Mouse (Mus musculus): Measurements from ENCODE around the gene Nav2.
A peak's percentile ranks its signal among the peaks of the same experiment; 100 is the strongest.

Nav2 gene

DNA sequence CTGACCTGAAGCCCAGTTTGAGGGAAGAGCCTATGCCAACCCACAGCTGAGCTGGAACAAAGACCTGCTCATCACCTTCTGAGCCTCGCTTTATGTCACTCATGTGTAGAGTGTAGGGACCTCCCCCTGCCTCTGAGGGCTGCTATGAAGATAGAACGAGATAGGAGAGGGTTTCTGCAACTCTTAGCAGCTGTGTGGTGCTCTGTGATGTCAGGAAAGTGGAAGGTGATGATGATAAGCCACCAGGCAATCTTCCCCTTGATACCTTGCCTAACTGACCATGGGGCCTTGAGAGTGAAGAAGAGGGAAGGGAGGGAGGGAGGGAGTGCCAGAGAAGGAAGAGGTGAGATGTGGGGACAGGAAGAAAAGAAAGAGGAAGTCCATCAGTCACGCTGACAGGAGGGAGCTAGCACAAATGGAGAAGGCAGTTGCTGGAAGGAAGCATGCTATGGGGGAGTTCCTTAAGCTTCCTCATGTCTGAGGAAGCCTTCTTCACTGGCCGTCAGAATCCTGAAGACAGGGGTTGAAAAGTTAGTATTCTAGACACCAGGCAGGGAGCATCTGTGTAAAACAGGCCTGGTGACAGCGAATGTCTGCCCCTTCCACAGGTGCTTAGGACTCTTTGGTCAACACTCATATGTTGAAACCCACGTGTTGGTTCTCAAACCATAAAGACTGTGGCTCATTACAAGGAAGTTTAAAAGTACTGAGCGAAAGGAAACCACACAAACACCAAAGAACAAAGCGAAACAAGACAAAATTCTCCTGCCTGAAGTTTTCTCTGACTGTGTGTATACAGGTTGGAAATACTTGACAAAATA is at the start of gene Nav2:
TSS of gene Nav2 (plus strand) at position 196 of the 821 bp plus-strand sequence.
- peak; percentile 43 for DNase-seq

DNA sequence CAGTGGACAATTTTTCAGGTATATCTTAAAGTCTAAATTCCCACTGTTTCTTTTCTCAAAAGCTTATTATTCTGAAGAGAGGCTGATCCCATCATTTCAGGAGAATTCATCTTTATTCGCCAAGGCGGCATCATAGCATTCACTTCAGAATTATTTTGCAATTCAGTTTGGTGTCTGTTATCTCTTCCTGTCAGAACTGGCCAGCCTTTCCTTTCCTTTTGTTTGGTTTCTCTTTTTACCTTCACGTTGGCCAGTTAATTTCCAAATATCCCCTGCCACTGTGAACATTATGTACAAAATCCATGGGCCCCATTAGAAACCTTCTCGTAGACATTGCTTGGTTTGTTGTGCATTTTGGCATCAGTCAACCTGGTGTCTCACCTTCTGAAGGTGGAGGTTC is 49.2 kb upstream of the Nav2 start:
- no peak for DNase-seq

DNA sequence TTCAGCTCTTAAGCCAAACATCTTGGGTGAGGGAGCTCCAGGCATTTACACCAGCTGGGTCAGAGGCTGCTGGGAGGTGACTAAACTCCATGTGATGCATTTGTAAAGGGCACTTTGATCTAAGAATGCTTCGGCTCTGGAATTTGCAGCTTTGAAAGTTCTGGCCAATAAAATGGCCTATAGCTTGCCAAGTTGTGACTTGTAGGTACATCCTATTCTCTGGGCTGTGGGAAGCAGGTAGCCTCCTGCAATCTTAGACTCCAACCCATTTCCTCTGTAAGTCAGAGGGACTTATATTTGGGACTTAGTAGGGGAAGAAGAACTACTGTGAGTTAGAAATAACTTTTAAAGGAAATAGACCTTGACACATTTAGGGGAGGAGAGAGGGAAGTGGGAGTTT is 47.6 kb upstream of the Nav2 start:
- DNase-seq = no peak

DNA sequence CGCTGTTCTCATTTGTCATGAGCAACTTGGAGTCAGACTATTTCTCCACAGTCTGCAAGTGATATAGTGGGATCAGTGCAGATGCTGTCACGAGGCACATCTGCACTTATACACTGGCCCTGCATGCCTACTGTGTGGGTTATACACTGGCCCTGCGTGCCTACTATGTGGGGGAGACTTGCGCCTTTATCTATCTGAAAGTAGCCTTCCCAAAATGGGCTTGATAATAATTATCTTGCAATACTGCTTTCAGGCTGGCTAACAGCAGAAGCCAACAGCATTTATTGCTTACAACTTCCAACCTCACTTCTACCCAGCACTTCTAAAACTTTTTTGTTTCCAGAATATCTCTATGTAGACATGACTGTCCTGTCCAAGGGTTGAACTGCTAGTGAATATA is 46.7 kb upstream of the Nav2 start:
- DNase-seq = no peak

DNA sequence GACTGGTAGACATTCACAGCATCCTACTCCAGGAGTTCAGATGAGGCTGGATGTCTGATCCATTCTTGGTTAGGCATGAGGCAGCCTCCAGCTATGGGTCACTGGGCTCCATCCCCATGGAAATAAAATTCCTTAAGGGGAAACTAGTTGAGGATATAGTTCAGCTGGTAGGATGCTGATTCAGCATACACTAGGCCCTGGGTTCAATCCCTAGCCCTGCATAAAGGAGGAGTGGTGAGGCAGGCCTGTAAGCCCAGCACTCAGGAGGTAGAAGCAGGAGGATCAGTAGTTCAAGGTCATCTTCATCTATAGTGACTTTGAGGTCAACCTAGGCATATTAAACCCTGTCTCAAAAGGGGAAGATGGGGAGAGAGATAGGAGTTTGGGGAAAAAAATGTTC is 44.3 kb upstream of the Nav2 start:
- DNase-seq = no peak

DNA sequence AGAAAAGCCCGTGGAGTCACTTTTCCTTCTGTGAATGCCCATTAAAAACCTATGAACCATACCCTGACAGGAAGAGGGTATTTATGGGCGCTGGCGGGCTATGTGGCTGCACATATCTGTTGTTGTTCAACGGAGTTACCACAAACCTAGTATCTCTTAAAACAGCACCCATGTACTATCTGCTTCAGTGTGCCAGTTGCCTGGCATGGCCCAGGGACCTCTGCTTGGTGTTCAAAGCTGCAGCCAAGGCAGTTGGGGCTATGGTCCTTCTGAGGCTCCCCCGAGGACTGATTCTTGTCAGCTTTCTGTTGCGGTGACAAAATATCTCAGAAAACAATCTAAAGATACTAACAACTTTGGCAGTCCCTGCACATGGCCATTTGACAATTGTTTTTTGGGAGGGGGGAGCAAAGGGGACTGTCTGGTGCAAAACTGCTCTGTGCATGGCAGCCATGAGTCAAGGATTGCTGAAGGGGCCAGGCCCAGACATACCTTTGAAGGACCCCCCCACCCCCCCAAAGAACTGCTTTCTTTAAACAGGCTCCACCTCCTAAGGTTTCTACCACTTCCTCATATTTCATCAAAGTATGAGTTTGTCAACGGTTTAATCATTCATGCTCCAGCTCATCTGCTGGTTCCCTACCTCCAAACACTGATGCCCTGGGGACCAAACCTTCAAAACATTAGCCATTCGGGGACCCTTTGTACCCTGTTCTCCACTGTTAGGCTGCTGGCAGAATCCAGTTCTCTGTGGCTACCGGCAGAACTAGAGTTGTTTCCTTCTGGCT is 43.7 kb upstream of the Nav2 start:
- no peak for DNase-seq

DNA sequence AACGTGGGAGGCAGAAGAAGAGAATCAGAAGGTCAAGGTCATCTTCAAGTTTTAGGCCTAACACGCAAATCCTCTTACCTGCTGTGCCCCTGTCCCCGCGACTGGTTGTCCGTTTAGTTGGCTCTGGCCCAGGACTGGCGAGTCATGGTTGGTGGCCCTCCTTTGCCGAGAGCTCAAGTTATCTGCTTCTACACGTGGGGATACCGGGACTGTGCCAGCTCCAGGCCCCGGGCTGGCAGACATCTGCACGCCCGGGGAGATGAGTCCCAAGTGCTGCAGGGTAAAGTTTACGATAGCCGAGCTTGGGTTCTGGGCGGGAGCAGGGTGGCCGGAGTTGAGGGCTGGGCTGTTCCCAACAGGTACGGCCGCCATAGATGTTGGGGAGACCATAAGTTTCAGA is 40.9 kb upstream of the Nav2 start:
- no peak for DNase-seq

DNA sequence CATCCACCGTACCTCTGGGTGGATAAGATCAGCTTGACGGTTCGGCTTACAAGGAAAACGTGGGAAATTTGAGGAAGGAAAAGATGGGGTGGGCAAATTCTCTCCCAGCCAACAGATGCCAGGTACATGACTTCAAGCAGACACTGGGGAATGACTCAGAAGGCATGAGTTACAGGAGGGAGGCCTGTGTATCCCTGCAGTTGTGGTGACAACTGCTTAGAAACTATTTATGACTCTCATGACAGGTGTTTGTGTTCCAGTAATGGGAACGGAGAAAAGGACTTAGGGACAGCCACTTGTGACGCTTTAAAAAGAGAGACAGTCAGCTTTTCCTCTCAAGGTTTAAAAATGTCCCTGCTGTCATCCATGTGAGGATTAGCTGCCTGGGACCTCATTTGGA is 38.4 kb upstream of the Nav2 start:
- no peak for DNase-seq

DNA sequence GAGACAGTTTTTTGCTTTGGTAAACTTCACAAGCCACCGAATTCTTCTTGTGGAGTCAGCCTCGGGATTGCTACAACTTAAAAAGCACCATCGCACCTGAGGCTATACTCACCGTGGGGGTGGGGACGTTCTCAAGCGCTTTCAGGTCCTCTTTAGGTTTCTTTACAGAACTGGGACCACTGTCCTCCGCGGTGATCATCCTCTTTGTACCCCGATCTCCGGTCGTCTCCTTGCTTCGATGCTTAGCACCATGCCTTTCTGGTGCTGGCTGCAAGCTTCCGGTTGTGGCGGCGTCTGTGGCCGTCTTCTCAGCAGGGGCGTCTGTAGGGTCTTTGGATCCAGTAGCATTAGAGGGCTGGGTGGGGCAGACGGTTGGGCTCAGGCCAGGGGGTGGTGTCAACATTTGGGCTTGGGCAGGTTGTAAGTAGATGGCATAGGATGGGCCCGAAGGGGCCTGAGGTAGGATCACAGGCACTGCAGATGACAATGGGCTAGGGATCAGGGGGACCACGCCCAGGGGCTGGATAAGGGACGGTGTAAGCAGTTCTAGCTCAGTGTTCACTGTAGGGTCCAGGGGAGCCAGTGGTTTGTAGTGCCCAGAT is 37.8 kb upstream of the Nav2 start:
- no peak for DNase-seq

DNA sequence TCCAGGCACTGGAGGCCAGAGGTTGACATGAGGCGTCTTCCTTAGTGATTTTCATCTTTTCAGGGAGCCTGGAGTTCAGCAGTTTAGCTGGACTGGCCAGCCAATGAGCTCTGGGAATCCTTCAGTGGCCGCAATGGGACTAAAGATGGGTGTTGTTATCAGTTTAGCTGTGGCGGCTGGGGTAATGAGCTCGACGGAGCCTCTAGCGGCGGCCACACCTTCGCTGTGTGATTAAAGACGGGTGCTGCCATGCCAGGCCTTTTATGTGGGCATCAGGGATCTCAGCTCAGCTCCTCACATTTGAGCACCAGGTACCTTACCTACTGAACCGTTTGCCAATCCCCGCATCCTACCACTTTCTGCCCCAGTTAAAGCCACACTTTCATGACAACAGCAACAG is 37.2 kb upstream of the Nav2 start:
- no peak for DNase-seq

DNA sequence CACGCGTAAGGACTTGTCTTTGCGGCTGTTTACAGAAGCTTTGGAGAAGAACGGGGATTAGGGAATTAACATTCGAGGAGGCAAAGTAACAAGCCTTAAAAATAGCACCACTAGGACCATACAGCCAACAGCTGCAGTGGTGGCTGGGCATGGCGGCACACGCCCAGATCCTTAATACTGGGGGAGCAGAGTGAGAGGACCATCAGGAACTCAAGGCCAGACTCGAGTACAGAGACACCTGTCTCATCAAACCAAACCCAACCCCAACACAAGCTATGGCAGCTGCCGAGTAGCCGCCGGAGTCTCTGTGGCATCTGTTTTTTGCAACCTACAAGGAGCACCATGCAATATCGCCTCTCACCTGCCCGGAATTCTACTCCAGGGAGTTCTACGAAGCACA is 33.4 kb upstream of the Nav2 start:
- no peak for DNase-seq

DNA sequence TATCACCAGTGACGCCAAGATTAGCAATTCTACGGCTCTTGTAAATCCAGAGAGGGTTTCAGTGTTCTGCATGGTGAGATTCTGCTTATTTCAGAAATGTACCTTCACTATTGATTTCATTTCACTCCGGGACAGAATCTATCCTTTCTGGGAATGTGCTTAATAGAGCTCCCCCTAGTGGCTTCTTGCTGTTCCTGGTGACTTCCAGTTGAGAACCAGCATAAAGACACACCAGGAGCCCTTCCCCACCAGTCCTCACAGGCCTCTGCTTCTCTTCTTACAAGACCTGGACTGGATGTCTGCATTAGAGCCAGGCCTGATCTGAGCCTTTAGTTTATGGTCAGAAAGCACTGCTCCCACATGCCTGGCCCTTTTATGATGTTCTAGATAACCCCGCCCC is 32.0 kb upstream of the Nav2 start:
- peak; percentile 59 for DNase-seq

DNA sequence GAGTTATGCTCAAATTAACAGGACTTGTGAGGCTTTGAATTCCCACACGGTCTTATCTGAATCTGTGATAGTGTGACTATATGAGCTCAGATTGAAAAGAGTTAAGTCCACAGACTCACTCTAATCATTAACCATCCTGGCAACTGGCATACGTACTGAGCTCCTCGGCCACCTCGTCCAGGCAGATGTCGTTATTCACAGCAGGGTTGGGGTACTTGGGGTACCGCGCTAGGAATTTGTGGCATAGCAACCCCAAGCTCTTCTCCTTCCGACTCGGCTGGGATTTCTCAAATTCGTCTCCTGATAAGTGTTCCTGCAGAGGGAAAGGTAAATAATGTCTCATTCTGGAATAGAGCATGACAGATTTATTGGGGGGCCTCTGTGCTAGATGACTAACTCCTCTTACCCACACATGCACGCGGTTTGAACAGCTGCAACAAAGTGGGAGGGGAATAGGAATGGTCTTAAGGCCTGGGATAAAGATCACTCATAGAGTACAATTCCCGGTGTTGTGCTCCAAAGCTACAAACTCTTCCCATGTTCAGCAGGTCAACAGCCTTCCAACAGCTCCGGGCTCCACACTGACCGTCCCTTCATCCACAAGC is 30.6 kb upstream of the Nav2 start:
- DNase-seq = no peak

DNA sequence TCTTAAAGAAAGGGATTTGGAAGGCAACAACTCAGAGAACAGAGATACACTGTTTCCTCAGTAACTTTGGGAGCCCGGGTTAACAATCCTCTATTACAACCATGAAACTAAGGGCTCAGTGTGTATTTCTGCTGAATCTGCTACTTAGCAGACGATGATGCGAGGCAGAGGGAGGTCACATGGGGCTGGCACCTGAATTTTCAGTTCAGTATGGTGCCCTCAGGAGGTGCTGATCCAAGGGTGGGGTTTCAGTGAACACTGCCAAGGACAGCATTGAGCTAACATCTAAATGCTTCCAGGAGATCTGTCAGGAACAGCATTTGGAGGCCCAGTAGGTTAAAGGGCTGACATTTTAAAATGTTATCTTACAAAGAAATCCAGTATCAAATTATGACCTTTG is 28.9 kb upstream of the Nav2 start:
- no peak for DNase-seq

DNA sequence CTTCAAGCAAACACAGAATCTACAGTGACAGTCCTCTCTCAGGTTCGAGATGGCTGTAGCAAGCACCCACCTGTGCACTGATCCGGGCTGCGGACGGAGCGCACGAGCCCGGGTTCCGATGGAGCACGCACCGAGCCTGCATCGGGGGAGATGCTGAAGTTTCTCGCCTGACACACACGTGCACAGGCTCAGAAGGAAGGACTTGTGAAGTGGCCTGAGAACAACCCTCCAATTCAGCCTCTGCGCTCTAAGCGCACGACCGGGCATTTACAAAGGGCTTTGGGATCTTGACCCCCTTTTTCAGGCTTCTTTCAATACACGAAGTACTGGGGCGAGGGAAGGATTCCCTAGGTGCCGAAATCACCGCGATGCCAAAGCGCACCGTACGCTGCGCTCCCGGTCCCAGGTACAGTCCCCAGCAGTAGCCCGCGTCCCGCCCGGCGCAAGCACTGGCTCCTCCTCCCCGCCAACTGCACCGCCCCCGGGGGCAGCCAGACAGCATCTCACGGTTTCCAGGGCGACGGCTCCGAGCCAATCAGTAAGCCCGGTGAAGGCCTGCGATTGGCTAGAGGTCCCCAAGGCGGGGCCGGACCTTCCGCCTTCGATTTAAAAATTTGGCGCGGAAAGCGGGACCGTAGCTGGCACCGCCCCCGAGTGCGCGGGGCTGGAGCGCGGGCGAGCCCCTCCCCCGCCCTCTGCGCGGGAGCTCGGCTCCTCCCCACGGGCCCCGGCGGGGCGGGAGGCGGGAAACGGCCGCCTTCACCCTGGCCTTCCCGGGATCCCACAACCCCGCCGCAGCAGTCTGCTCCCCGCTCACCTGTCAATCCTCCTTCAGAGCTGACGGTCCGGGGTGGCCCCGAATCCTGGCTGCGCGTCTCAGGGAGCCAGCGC is 27.7 kb upstream of the Nav2 start:
- peak; percentile 96 for DNase-seq

DNA sequence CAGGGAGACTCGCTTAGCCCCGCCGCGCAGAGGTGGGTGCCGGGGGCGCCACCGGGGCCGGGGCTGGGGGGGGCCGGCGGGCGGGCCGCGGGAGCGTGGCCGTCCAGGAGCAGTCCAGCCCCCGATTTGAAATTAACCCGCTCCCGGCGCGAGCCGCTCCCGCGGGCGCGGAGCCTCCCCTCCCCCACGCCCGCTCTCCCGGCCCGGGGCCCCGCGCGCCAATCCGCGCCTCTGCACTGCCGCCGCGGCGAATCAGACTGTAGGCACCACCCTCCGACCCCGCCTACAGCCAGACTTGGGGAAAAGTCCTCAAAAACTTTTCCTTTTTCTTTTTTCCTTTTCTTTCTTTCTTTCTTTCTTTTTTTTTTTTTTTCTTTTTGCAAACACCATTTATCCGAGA is 27.0 kb upstream of the Nav2 start, which contains the start of gene E2f8:
TSS of gene E2f8 (minus strand) at position 111 of the 400 bp plus-strand sequence.
- no peak for DNase-seq

DNA sequence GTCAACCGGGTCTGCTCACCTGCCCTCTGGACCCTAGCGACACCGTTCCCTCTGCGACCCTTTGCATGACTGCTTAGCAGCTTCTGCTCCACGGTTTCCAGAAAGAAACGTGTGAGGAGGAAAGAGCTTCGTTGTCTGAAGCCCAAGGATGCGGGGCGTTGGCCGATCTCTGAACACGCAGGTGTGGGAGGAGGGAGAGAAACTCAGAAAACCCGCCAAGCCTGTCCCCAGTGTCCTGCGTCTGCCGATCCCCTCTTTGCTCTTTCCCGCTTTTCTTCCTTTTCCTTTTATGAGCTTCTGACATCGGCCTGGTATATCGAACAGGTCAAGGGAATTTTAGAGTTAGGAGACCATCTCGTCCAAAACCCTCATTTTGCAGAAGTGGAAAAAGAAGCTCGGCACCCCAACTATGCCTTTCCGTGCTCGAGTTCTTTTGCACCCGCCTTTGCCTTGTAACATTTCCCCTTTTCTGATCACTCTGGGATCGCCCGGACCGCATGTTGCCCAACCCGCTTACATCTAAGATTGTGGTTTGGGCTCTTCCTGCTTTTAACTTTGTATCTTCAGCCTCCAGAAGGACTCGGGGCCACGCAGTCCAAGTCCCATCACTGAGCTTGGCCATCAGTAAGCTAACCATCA is 26.4 kb upstream of the Nav2 start:
- DNase-seq = no peak

DNA sequence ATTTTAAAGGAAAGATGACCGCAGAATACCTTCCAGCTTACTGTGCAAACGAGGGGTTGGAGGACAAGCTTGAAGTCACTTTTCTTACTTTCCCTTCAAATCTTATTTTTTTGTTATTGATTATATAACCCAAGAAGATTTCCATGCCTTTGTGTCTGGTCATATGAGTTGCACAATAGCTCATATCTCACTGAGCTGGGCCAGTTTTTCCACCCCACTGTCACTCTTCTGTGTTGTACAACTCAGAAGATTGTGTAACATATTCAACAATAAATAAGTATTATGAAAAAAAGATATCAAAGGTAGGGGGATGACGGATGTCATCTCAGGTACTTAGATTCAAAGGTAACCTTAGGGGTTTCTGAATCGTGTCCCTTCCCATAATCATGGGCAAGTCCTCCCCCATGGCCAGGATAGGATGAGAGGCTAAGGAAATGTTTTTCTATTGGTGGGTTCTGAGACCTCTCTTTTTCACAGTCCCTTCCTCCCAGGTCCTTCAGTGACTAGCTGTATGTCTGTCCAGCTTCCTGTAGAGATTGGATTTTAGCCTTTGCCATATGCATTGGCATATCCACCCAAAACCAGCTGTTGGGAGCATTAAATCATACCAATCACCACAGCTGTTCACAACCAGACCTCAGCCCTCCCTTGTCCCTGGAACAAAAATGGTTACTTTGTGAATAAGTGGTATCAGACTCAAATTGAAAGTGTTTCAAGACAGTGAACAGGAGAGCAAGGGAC is 24.8 kb upstream of the Nav2 start:
- no peak for DNase-seq

DNA sequence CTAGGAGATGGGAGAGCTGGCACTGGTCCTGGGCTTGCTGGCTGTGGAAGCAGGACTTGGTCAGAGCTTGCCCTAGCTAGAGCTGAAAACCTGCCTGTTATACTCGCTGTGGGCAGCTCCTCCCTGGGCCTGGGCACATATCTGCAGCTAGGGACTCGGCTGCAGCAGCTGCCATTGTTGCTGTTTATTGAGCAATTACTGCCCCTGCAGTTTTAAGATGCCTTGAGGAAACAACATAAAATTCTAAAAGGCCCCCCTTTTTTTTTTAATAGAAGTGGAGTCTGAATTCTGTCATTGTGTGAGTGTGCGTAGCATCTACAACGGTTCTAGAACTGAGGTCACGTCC is 24.3 kb upstream of the Nav2 start:
- no peak for DNase-seq

DNA sequence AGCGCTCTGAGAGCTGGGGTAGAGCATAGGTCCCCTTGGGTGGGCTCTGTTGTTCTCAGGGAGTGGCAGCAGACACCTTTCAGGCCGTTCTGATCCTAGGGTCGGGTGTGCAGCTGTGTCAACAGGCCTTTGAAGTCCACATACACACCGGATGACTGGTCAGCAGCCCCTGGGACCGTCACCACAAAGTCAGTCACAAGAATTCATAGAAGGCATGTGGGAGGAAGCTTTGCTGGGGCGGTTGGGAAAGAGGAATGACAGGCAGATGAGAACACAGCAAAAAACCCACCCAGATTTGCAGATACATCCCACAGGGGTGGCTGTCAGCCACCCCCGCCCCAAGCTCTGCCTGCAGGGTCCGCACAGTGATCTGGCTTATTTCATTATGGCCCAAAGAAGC is 20.5 kb upstream of the Nav2 start:
- DNase-seq = no peak

DNA sequence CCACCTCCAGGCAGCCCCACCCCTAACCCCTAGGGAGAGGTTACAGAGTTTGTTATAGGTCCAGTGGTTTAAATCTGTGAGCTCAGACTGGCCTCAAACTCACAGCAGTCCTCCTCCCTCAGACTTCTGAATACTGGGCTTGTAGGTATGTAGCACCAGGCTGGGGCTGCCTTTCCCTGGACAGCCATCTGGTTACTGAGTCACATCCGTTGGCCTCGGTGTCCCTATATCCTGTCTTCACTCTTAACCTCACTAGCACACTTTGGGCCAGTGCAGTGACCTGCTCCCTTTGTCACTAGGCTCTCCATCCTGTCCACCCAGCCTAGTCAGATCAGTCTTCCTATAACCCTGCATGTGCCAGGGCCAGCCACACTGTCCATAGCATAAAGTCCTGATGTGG is 19.8 kb upstream of the Nav2 start:
- DNase-seq = no peak

All from layer of hippocampus, adult 9-11 months (tissue).